Mouse (Mus musculus): ENCODE data around the gene Fcho2. TPM values are rescaled to one million over a fixed set of nuclear protein-coding genes. Genes with fewer than 3 reads are reported as not detected.
"Not testable (repeated sequence)": the region's sequence is repeated elsewhere in the genome, so short reads cannot be mapped to it uniquely, and the experiment has no call there.

The Fcho2 gene
- total and polyA plus RNA-seq, 2 experiments from 2014 or later, result 14.1 to 25.1 TPM

DNA sequence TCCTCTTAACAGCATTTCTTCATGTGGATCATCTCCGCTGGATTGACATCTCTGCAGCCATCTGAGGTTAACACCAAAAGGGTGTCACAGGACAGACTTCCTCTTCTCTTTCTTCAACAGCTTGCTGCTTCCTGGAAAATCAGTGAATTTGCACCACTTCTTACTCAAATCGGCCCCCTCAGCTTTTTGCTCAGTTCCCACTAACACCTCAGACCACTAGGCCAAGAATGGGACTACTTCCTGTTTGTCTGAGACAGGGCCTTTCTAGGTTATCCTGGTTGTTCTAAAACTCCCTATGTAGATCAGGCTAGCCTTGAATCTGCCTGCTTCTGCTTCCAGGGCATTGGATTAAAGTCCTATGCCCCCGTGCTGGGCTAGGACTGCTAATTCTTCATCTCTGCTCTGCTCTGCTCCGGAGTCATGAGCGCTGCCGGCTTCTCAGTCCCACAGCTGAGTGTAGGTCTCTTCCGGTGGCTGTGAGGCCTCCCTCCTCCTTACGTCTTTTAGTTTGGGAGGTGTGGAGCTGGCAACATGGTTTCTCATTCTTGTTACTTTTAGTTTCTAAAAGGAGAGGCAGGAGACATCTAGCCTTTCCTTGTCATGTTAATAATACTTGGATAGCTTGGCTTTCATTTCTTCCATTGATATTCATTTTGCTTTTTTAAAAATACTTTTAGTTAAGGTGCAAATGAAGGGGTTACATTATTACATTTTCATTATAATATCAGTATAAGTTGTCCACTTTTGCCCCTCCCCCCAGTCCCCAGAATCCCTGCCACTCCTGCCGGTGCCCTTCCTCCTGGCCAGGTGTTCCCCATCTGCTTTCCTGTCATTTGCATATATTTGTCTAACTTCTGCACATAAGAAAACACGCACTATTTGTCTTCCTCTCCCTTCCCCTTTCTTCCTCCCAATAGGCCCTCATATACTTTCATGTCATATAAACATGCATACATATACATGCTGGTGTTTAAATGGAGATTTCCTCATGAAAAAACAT is 17.5 kb upstream of the Fcho2 start:
- Histone ChIP-seq H3K9ac (no peak overlapping the region), H3K4me1 (ENCODE audit: insufficient read depth) (no peaks in the 10 kb centered on the region), H3K27me3 (ENCODE audit: insufficient read depth, low read length) (no peaks in the 10 kb centered on the region), H3K4me3 (ENCODE audit: low read depth, low read length) (no peak overlapping the region), H3K9me3 (ENCODE audit: low read length) (no peaks in the 10 kb centered on the region), H3K27ac (ENCODE audit: low read depth, low read length) (no peak overlapping the region), H3K4me2 (ENCODE audit: low read depth) (no peak overlapping the region), H3K36me3 (ENCODE audit: insufficient read depth) (peaks cover 3% of the 10 kb centered on the region; the same call in 1 of the 2 replicates)
- TF ChIP-seq CTCF (IDR thresholded peaks at IDR 0.05; ENCODE audit: low read depth), result no peak
- ATAC-seq (no peak), DNase-seq (no peak)
- WGBS, result 81% methylated on average over 10 of the region's 10 CpGs

DNA sequence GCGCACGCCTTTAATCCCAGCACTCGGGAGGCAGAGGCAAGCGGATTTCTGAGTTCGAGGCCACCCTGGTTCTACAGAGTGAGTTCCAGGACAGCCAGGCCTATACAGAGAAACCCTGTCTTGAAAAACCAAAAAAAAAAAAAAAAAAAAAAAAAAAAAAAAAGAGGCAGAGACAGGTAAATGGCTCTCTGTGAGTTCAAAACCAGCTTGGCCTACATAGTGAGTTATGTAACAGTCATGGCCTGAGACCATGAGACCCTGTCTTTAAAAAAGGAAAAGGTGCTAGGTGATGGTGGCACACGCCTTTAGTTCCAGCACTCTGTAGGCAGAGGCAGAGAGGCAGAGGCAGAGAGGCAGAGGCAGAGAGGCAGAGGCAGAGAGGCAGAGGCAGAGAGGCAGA is 13.8 kb upstream of the Fcho2 start:
- H3K9ac ChIP-seq; H3K27ac ChIP-seq (ENCODE audit: low read depth, low read length); H3K27me3 ChIP-seq (ENCODE audit: insufficient read depth, low read length); DNase-seq; ATAC-seq; H3K4me1 ChIP-seq (ENCODE audit: insufficient read depth); H3K36me3 ChIP-seq (ENCODE audit: insufficient read depth); H3K9me3 ChIP-seq (ENCODE audit: low read length); H3K4me3 ChIP-seq (ENCODE audit: low read depth, low read length); H3K4me2 ChIP-seq (ENCODE audit: low read depth): not testable (repeated sequence)
- WGBS, result 96% methylated on average over 6 of the region's 6 CpGs

DNA sequence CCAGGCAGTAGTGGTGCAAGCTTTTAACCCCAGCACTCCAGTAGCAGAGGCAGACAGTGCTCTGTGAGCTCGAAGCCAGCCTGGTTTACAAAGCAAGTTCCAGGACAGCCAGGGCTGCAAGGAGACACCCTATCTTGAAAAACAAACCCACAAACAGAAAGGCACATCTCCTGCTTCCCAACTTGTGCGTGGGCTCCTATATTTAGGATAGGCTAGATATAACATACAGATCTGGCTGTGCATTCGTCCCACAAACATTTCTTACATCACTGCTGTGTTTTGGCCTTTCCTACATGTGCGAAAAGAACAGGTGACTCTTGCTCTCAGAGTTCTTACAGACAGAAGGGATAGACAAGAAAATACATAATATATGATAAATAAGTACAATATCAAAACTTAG is 10.3 kb upstream of the Fcho2 start:
- ATAC-seq (no peak), DNase-seq (no peak)
- Histone ChIP-seq H3K9ac (no peak overlapping the region), H3K4me2 (ENCODE audit: low read depth) (no peak overlapping the region), H3K27me3 (ENCODE audit: insufficient read depth, low read length) (no peaks in the 10 kb centered on the region), H3K4me1 (ENCODE audit: insufficient read depth) (no peaks in the 10 kb centered on the region), H3K36me3 (ENCODE audit: insufficient read depth) (no peaks in the 10 kb centered on the region), H3K9me3 (ENCODE audit: low read length) (no peaks in the 10 kb centered on the region), H3K4me3 (ENCODE audit: low read depth, low read length) (no peak overlapping the region), H3K27ac (ENCODE audit: low read depth, low read length) (no peak overlapping the region)
- WGBS, result 84% methylated on average over 4 of the region's 4 CpGs
- no peak for TF ChIP-seq CTCF (IDR thresholded peaks at IDR 0.05; ENCODE audit: low read depth)

DNA sequence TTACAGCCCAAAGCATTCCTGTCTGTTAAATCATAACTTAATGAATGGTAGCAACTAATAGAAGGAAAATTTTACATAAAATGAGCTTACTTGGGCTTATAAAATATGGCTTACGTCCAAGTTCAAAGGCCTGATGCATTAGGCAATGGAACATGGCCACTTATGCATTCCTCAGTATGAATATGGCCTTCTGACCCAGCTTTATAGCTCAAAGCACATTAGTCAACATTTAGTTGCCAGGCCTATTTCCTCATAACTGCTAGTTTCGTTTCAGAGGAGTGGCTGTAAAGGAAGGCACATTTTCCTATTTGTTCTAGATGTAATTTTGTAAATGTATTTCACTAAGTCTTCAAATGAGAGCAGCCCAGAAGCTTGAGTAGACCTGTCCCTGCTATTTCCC is 3.8 kb upstream of the Fcho2 start:
- Histone ChIP-seq H3K27me3 (ENCODE audit: insufficient read depth, low read length) (no peaks in the 10 kb centered on the region), H3K4me1 (ENCODE audit: insufficient read depth) (no peaks in the 10 kb centered on the region), H3K9ac (no peak overlapping the region), H3K9me3 (ENCODE audit: low read length) (no peaks in the 10 kb centered on the region), H3K36me3 (ENCODE audit: insufficient read depth) (no peaks in the 10 kb centered on the region), H3K4me3 (ENCODE audit: low read depth, low read length) (no peak overlapping the region), H3K27ac (ENCODE audit: low read depth, low read length) (no peak overlapping the region), H3K4me2 (ENCODE audit: low read depth) (no peak overlapping the region)
- WGBS, result 66% methylated on average over 2 of the region's 2 CpGs
- no peak for ATAC-seq
- no peak for TF ChIP-seq CTCF (IDR thresholded peaks at IDR 0.05; ENCODE audit: low read depth)
- DNase-seq, result no peak

DNA sequence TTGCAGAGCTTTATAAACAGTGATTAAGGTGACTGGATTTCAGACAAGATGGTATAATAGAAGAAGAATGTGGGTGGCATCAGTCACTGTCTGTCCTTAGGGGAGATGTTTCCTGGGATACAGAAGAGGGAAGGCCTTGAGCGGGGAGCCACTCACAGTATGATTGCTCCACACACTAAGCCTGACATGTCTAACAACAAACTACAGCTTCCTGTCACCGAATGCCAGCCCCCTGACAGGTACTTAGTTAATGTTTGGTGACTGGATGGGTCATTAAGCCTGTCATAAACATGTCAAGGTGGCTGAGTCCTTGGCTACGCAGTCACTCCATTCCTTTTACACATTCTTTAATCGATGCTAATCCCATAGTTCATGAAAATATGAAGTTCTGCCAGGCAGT is 3.0 kb upstream of the Fcho2 start:
- Histone ChIP-seq H3K4me2 (ENCODE audit: low read depth) (no peak overlapping the region), H3K27ac (ENCODE audit: low read depth, low read length) (no peak overlapping the region), H3K9ac (no peak overlapping the region), H3K36me3 (ENCODE audit: insufficient read depth) (no peaks in the 10 kb centered on the region), H3K4me3 (ENCODE audit: low read depth, low read length) (no peak overlapping the region), H3K4me1 (ENCODE audit: insufficient read depth) (peaks cover 8% of the 10 kb centered on the region; the same call in 1 of the 2 replicates), H3K27me3 (ENCODE audit: insufficient read depth, low read length) (no peaks in the 10 kb centered on the region), H3K9me3 (ENCODE audit: low read length) (no peaks in the 10 kb centered on the region)
- 71% methylated on average over 4 of the region's 4 CpGs for WGBS
- no peak for TF ChIP-seq CTCF (IDR thresholded peaks at IDR 0.05; ENCODE audit: low read depth)
- no peak for ATAC-seq
- DNase-seq, result no peak

DNA sequence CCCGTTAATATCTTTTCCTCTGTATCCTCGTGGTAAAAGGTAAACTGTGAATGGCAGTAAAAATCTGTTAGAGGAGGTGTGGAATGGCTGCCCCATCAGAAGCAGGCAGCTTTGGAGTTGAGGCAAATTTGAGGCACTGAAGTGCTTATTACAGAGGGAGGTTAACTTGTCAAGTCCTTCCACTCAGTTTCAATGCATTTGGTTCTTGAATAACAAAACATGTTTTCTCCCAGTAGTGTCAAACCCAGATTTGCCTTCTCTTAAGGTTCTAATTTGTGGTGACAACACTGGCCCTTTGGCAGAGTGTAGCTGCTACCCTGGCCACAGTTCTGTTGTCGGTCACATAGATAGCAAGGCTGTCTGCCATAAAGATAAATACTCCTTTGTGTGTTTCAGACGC is 2.5 kb upstream of the Fcho2 start:
- no peaks in the 10 kb centered on the region for H3K9me3 ChIP-seq (ENCODE audit: low read length)
- H3K27ac ChIP-seq (ENCODE audit: low read depth, low read length), result no peak overlapping the region
- DNase-seq (no peak), ATAC-seq (no peak)
- no peaks in the 10 kb centered on the region for H3K27me3 ChIP-seq (ENCODE audit: insufficient read depth, low read length)
- H3K9ac ChIP-seq, result no peak overlapping the region
- no peak overlapping the region for H3K4me2 ChIP-seq (ENCODE audit: low read depth)
- H3K36me3 ChIP-seq (ENCODE audit: insufficient read depth), result no peaks in the 10 kb centered on the region
- 55% methylated on average over 4 of the region's 4 CpGs for WGBS
- peaks cover 9% of the 10 kb centered on the region; the same call in 1 of the 2 replicates for H3K4me1 ChIP-seq (ENCODE audit: insufficient read depth)
- H3K4me3 ChIP-seq (ENCODE audit: low read depth, low read length), result no peak overlapping the region
- TF ChIP-seq CTCF (IDR thresholded peaks at IDR 0.05; ENCODE audit: low read depth), result no peak

DNA sequence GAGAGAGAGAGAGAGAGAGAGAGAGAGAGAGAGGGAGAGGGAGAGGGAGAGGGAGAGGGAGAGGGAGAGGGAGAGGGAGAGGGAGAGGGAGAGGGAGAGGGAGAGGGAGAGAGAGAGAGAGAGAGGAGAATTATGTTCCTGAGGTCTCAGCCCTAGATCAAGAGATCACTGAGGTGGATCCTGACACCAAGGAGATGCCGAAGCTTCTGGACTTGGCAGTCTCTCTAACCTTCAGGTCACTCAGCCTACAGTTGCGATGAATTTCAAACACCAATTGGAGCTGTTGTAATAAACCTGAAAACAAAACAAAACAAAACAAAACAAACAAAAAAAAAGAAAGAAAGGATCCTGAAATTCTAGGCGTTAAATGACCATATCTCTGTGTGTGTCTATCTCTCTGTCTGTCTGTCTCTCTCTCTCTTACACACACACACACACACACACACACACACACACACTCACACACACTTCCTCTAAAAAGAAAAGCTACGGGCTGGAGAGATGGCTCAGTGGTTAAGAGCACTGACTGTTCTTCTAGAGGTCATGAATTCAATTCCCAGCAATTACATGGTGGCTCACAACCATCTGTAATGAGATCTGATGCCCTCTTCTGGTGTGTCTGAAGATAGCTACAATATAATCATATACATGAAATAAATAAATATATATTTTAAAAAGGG is 1.9 kb upstream of the Fcho2 start:
- not testable (repeated sequence) for H3K36me3 ChIP-seq (ENCODE audit: insufficient read depth); H3K9ac ChIP-seq; H3K4me3 ChIP-seq (ENCODE audit: low read depth, low read length); H3K27ac ChIP-seq (ENCODE audit: low read depth, low read length); H3K27me3 ChIP-seq (ENCODE audit: insufficient read depth, low read length); H3K4me2 ChIP-seq (ENCODE audit: low read depth); H3K4me1 ChIP-seq (ENCODE audit: insufficient read depth); DNase-seq; ATAC-seq; H3K9me3 ChIP-seq (ENCODE audit: low read length)
- WGBS, result 77% methylated on average over 4 of the region's 4 CpGs
